Mouse (Mus musculus): Measurements from ENCODE around the gene Mamstr.
A peak's percentile ranks its signal among the peaks of the same experiment; 100 is the strongest.
"Not testable (repeated sequence)": the region's sequence is repeated elsewhere in the genome, so short reads cannot be mapped to it uniquely, and the experiment has no call there.

Mamstr gene

GRCm38 (mm10) chr7:45650484-45650883, 10.7 kb downstream of the Mamstr start:
- DNase-seq, result not testable (repeated sequence)

- DNase-seq, result no peak
Measured at GRCm38 (mm10) chr7:45654424-45655047, 14.8 kb downstream of the Mamstr start.

- DNase-seq, result no peak
Measured at GRCm38 (mm10) chr7:45660746-45661478, 21.1 kb downstream of the Mamstr start.

GRCm38 (mm10) chr7:45661702-45662101, 21.9 kb downstream of the Mamstr start:
- DNase-seq, result not testable (repeated sequence)

GRCm38 (mm10) chr7:45665303-45666138, 25.7 kb downstream of the Mamstr start:
- no peak for DNase-seq

GRCm38 (mm10) chr7:45666161-45666560, 26.4 kb downstream of the Mamstr start, which contains the start of gene Fut2:
Fut2 (minus strand) TSS chr7:45666394.
- DNase-seq, result no peak

- DNase-seq, result no peak
Measured at GRCm38 (mm10) chr7:45667761-45668160, 28.0 kb downstream of the Mamstr start.

- no peak for DNase-seq
Measured at GRCm38 (mm10) chr7:45668921-45669320, 29.1 kb downstream of the Mamstr start.

GRCm38 (mm10) chr7:45677627-45678295, 38.0 kb downstream of the Mamstr start:
- DNase-seq, result no peak

- no peak for DNase-seq
Measured at GRCm38 (mm10) chr7:45678513-45678912, 38.7 kb downstream of the Mamstr start.

GRCm38 (mm10) chr7:45679966-45680621, 40.3 kb downstream of the Mamstr start:
- DNase-seq, result no peak

- DNase-seq, result peak; percentile 69
Measured at GRCm38 (mm10) chr7:45681046-45681736, 41.4 kb downstream of the Mamstr start.

GRCm38 (mm10) chr7:45682144-45683126, 42.7 kb downstream of the Mamstr start:
- DNase-seq, result peak; percentile 88

GRCm38 (mm10) chr7:45683396-45684050, 43.7 kb downstream of the Mamstr start, which contains the start of gene Ntn5:
Ntn5 (plus strand) TSS chr7:45684022.
- DNase-seq, result no peak

- DNase-seq, result no peak
Measured at GRCm38 (mm10) chr7:45685811-45686210, 46.0 kb downstream of the Mamstr start.

- no peak for DNase-seq
Measured at GRCm38 (mm10) chr7:45686841-45687240, 47.1 kb downstream of the Mamstr start.

- no peak for DNase-seq
Measured at GRCm38 (mm10) chr7:45689099-45689498, 49.3 kb downstream of the Mamstr start.

GRCm38 (mm10) chr7:45689800-45690199, 50.0 kb downstream of the Mamstr start:
- DNase-seq, result no peak

GRCm38 (mm10) chr7:45692364-45692763, 52.6 kb downstream of the Mamstr start:
- no peak for DNase-seq

Measured in cerebellum, adult 9-11 months (tissue).